Mouse (Mus musculus): ENCODE data around the gene Acacb. TPM values are rescaled to one million over a fixed set of nuclear protein-coding genes. Genes with fewer than 3 reads are reported as not detected.

Acacb gene
- total RNA-seq, 2 experiments from 2014 or later, result 177 to 191 TPM

GRCm38 (mm10) chr5:114163117-114163696 is 16.9 kb downstream of the Acacb start:
- DNase-seq, result no peak
- no peak for TF ChIP-seq CTCF (IDR thresholded peaks at IDR 0.05)
- intact Hi-C loops (cut with DNase I), result no loop called here
- H3K4me3 ChIP-seq, result no peak overlapping the region
- H3K27ac ChIP-seq, result peak overlapping the region; percentile 78

- intact Hi-C loops (cut with DNase I), result loop anchor here (5.0 kb wide), 1 partner anchor 38 kb away; the partner anchor contains the start of gene Ung
- H3K4me3 ChIP-seq, result no peak overlapping the region
- no peak for DNase-seq
- no peak for TF ChIP-seq CTCF (IDR thresholded peaks at IDR 0.05)
- H3K27ac ChIP-seq, result peak overlapping the region; percentile 6
Measured at GRCm38 (mm10) chr5:114170345-114170744, 24.0 kb downstream of the Acacb start.

- Histone ChIP-seq H3K4me3 (no peak overlapping the region), H3K27ac (no peak overlapping the region)
- TF ChIP-seq CTCF (IDR thresholded peaks at IDR 0.05), result no peak
- intact Hi-C loops (cut with DNase I), result loop anchor here (5.0 kb wide), 1 partner anchor 41 kb away; the partner anchor contains the start of gene Ung
- no peak for DNase-seq
Measured at GRCm38 (mm10) chr5:114172936-114173335, 26.6 kb downstream of the Acacb start.

- DNase-seq, result no peak
- Histone ChIP-seq H3K27ac (0 out of 2 replicates have a peak overlapping the region, but pooled peaks have one; percentile 92), H3K4me3 (no peak overlapping the region)
- TF ChIP-seq CTCF (IDR thresholded peaks at IDR 0.05), result peak; percentile 47; the same call in 1 of the 2 replicates
- intact Hi-C loops (cut with DNase I), result loop anchor here (5.0 kb wide), 1 partner anchor 41 kb away; the partner anchor contains the start of gene Ung
Measured at GRCm38 (mm10) chr5:114173458-114173857, 27.1 kb downstream of the Acacb start.

- Histone ChIP-seq H3K4me3 (0 out of 2 replicates have a peak overlapping the region, but pooled peaks have one; percentile 15), H3K27ac (peak overlapping the region; percentile 92; the same call in 1 of the 2 replicates)
- TF ChIP-seq CTCF (IDR thresholded peaks at IDR 0.05), result no peak
- no peak for DNase-seq
- intact Hi-C loops (cut with DNase I), result loop anchor here (5.0 kb wide), 1 partner anchor 42 kb away; the partner anchor contains the start of gene Ung
Measured at GRCm38 (mm10) chr5:114173877-114174581, 27.7 kb downstream of the Acacb start.

- H3K27ac ChIP-seq, result peak overlapping the region; percentile 92
- intact Hi-C loops (cut with DNase I), result loop anchor here (5.0 kb wide), 1 partner anchor 42 kb away; the partner anchor contains the start of gene Ung
- 0 out of 2 replicates have a peak overlapping the region, but pooled peaks have one; percentile 15 for H3K4me3 ChIP-seq
- peak; percentile 45 for TF ChIP-seq CTCF (IDR thresholded peaks at IDR 0.05)
- DNase-seq, result peak; percentile 68
Measured at GRCm38 (mm10) chr5:114174639-114175038, 28.3 kb downstream of the Acacb start.

- Histone ChIP-seq H3K4me3 (peak overlapping the region; percentile 85), H3K27ac (peak overlapping the region; percentile 92)
- peak; percentile 97 for DNase-seq
- intact Hi-C loops (cut with DNase I), result no loop called here
- TF ChIP-seq CTCF (IDR thresholded peaks at IDR 0.05), result peak; percentile 29
Measured at GRCm38 (mm10) chr5:114175596-114176171, 29.3 kb downstream of the Acacb start.

- peak overlapping the region; percentile 92 for H3K27ac ChIP-seq
- peak; percentile 48 for TF ChIP-seq CTCF (IDR thresholded peaks at IDR 0.05)
- H3K4me3 ChIP-seq, result peak overlapping the region; percentile 85
- intact Hi-C loops (cut with DNase I), result no loop called here
- DNase-seq, result no peak
Measured at GRCm38 (mm10) chr5:114176548-114177400, 30.4 kb downstream of the Acacb start.

- intact Hi-C loops (cut with DNase I), result no loop called here
Measured at GRCm38 (mm10) chr5:114177966-114178719, 31.8 kb downstream of the Acacb start.

GRCm38 (mm10) chr5:114179541-114179940 is 33.2 kb downstream of the Acacb start:
- peak; percentile 87 for DNase-seq
- TF ChIP-seq CTCF (IDR thresholded peaks at IDR 0.05), result no peak
- peak overlapping the region; percentile 42 for H3K4me3 ChIP-seq
- intact Hi-C loops (cut with DNase I), result no loop called here
- peak overlapping the region; percentile 93 for H3K27ac ChIP-seq

More at GRCm38 (mm10) chr5:114177966-114178719, 31.8 kb downstream of the Acacb start:
- DNase-seq, result no peak
- peak overlapping the region; percentile 93 for H3K27ac ChIP-seq
- no peak overlapping the region for H3K4me3 ChIP-seq
- peak; percentile 34; the same call in 1 of the 2 replicates for TF ChIP-seq CTCF (IDR thresholded peaks at IDR 0.05)

GRCm38 (mm10) chr5:114183493-114183892 is 37.2 kb downstream of the Acacb start:
- Histone ChIP-seq H3K27ac (no peak overlapping the region), H3K4me3 (no peak overlapping the region)
- DNase-seq, result no peak
- intact Hi-C loops (cut with DNase I), result no loop called here
- no peak for TF ChIP-seq CTCF (IDR thresholded peaks at IDR 0.05)
